Mouse (Mus musculus) ovary, adult 18-20 months (tissue): ENCODE results near the gene Gm15107.
"Not testable (repeated sequence)": the region's sequence is repeated elsewhere in the genome, so short reads cannot be mapped to it uniquely, and the experiment has no call there.

Source experiments
- DNase-seq: peaks from one replicate; pipeline ENCODE4 v3.0.0; 2022; ENCODE audit warnings: low spot score, mixed read lengths

The Gm15107 gene

DNA sequence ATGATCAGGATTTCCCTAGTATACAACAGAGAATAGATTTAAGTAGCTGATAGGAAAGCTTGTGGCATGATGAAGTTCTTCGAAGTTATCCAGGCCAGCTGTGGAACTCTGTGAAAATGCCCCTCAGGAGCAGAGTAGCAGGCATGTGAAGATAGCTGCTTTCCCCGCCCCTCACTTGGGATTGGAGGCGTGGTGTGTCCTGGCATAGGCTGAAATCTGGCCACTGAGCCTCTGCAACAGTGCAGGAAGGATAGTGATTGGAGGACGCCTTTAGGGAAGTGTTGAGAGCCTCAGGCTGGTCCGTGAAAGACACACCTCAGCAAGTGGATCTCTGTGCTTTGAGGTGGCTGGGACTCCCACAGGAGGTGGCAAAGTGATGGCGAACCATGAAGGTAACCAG lies at the start of gene Gm15107:
TSS of gene Gm15107 (plus strand) at position 301 of the 400 bp plus-strand sequence.
- DNase-seq: not testable (repeated sequence)
